Mouse (Mus musculus) heart, embryonic 15.5 days (tissue): ENCODE measurements around the gene Cdk5rap3. TPM values are rescaled to one million over a fixed set of nuclear protein-coding genes. Genes with fewer than 3 reads are reported as not detected.

Experiments used
- polyA plus RNA-seq: library from polyadenylated mRNA; unstranded; fragments of >200 nt; fragmentation: Nextera tagmentation; extraction: Ambion mirVana; gene quantifications from 2 replicates; pipeline ENCODE4 v1.2.1, GENCODE M21; 2015

Gene Cdk5rap3
- polyA plus RNA-seq, 1 experiment from 2014 or later: 45.2 TPM

Other genes with a start within 250 kb of the Cdk5rap3 start
- gene Snx11, start 138.9 kb downstream of the Cdk5rap3 start, polyA plus RNA-seq: 10.9 and 13.4 TPM in 2 replicates
- gene Cbx1, start 127.4 kb downstream of the Cdk5rap3 start, polyA plus RNA-seq: 52.4 and 52.9 TPM in 2 replicates
- 75.3 and 79.0 TPM in 2 replicates for gene Nfe2l1, start 86.5 kb downstream of the Cdk5rap3 start, polyA plus RNA-seq
- gene Copz2, start 66.6 kb downstream of the Cdk5rap3 start, polyA plus RNA-seq: 120 and 122 TPM in 2 replicates
- 1.7 and 2.9 TPM in 2 replicates for gene Prr15l, start 11.6 kb upstream of the Cdk5rap3 start, polyA plus RNA-seq
- 65.2 and 74.8 TPM in 2 replicates for gene Pnpo, start 27.5 kb upstream of the Cdk5rap3 start, polyA plus RNA-seq
- gene Sp2, start 66.5 kb upstream of the Cdk5rap3 start, polyA plus RNA-seq: 12.9 and 18.2 TPM in 2 replicates
- 0.09 and 0.15 TPM in 2 replicates for gene Sp6, start 96.9 kb upstream of the Cdk5rap3 start, polyA plus RNA-seq
- gene Scrn2, start 113.4 kb upstream of the Cdk5rap3 start, polyA plus RNA-seq: 14.7 and 20.3 TPM in 2 replicates
- gene Lrrc46, start 124.9 kb upstream of the Cdk5rap3 start, polyA plus RNA-seq: 0.72 and 1.1 TPM in 2 replicates
- gene Mrpl10, start 125.1 kb upstream of the Cdk5rap3 start, polyA plus RNA-seq: 61.1 and 67.3 TPM in 2 replicates
- gene Osbpl7, start 134.1 kb upstream of the Cdk5rap3 start, polyA plus RNA-seq: 4.4 and 8.5 TPM in 2 replicates
- 0.05 and 0.36 TPM in 2 replicates for gene Tbx21, start 198.8 kb upstream of the Cdk5rap3 start, polyA plus RNA-seq
- 4.7 and 6.5 TPM in 2 replicates for gene Tbkbp1, start 235.0 kb upstream of the Cdk5rap3 start, polyA plus RNA-seq